Mouse (Mus musculus): ENCODE measurements around the gene Slc9a1. TPM values are rescaled to one million over a fixed set of nuclear protein-coding genes. Genes with fewer than 3 reads are reported as not detected.

The Slc9a1 gene
- total RNA-seq, 4 experiments from 2014 or later, result 16.0 to 21.9 (median 16.5) TPM

Small RNA genes within 50 kb of the gene (microRNA-seq; reads per million reads assigned to microRNA genes)
- gene Mir5122, result 12.0 reads per million, percentile 28 among the genes with 10 or more reads in this experiment

Other genes with a start within 250 kb of the Slc9a1 start
- 10 to 100 TPM; 64.1 to 87.2 (median 71.5) TPM for gene Wasf2, start 239.2 kb upstream of the Slc9a1 start, total RNA-seq (2022)
- gene Cd164l2, start 157.6 kb upstream of the Slc9a1 start, total RNA-seq (2022), result not detected
- gene Gpr3, start 157.2 kb upstream of the Slc9a1 start, total RNA-seq (2022), result not detected
- 10 to 100 TPM; 14.8 to 21.8 (median 16.3) TPM for gene Map3k6, start 128.9 kb upstream of the Slc9a1 start, total RNA-seq (2022)
- under 1 TPM; 0.30 to 0.59 (median 0.33) TPM for gene Sytl1, start 106.6 kb upstream of the Slc9a1 start, total RNA-seq (2022)
- 10 to 100 TPM; 29.3 to 39.8 (median 34.3) TPM for gene Tmem222, start 91.9 kb upstream of the Slc9a1 start, total RNA-seq (2022)
- gene Wdtc1, start 16.2 kb upstream of the Slc9a1 start, total RNA-seq (2022), result 10 to 100 TPM; 77.3 to 94.3 (median 79.2) TPM
- gene Tent5b, start 110.4 kb downstream of the Slc9a1 start, total RNA-seq (2022), result 1 to 10 TPM; 1.3 to 3.0 (median 1.6) TPM
- 1 to 10 TPM; 1.3 to 1.8 (median 1.6) TPM for gene Trnp1, start 128.8 kb downstream of the Slc9a1 start, total RNA-seq (2022)
- not detected for gene Kdf1, start 149.3 kb downstream of the Slc9a1 start, total RNA-seq (2022)
- 10 to 100 TPM; 66.4 to 92.0 (median 73.0) TPM for gene Nudc, start 176.3 kb downstream of the Slc9a1 start, total RNA-seq (2022)
- 10 to 100 TPM; 13.2 to 19.5 (median 16.9) TPM for gene Nr0b2, start 183.7 kb downstream of the Slc9a1 start, total RNA-seq (2022)
- 1 to 10 TPM; 3.0 to 4.6 (median 3.7) TPM for gene Gpatch3, start 205.0 kb downstream of the Slc9a1 start, total RNA-seq (2022)
- 1 to 10 TPM; 7.2 to 8.1 (median 8.1) TPM for gene Gpn2, start 214.7 kb downstream of the Slc9a1 start, total RNA-seq (2022)
- gene Sfn, start 232.5 kb downstream of the Slc9a1 start, total RNA-seq (2022), result 1 to 10 TPM in 3 of 4 experiments, under 1 TPM in 1; 0.88 to 1.6 (median 1.1) TPM

Data from heart, adult 8-10 months (tissue).